Mouse (Mus musculus): ENCODE measurements around the gene Def6. TPM values are rescaled to one million over a fixed set of nuclear protein-coding genes. Genes with fewer than 3 reads are reported as not detected.

Gene Def6
- total RNA-seq, 2 experiments from 2014 or later = 3.2 to 3.3 TPM

GRCm38 (mm10) chr17:28242296-28242695, 34.7 kb downstream of the Def6 start:
- no peak for DNase-seq

GRCm38 (mm10) chr17:28244214-28244613, 36.6 kb downstream of the Def6 start:
- no peak for DNase-seq

GRCm38 (mm10) chr17:28244714-28245113, 37.1 kb downstream of the Def6 start:
- no peak for DNase-seq

GRCm38 (mm10) chr17:28246640-28247039, 39.1 kb downstream of the Def6 start:
- no peak for DNase-seq

- peak; percentile 63 to 86 for DNase-seq
Observed at GRCm38 (mm10) chr17:28247613-28248012, 40.0 kb downstream of the Def6 start.

- DNase-seq = no peak
Observed at GRCm38 (mm10) chr17:28249062-28249461, 41.5 kb downstream of the Def6 start.

- DNase-seq = peak in 1 of 2 experiments; percentile 46
Observed at GRCm38 (mm10) chr17:28251579-28252280, 44.2 kb downstream of the Def6 start.

- peak in 1 of 2 experiments; percentile 50 for DNase-seq
Observed at GRCm38 (mm10) chr17:28252281-28252648, 44.7 kb downstream of the Def6 start.

GRCm38 (mm10) chr17:28253216-28253615, 45.6 kb downstream of the Def6 start:
- DNase-seq = peak; percentile 48 to 80

- no peak for DNase-seq
Observed at GRCm38 (mm10) chr17:28254804-28255203, 47.2 kb downstream of the Def6 start.

GRCm38 (mm10) chr17:28255651-28256050, 48.1 kb downstream of the Def6 start:
- DNase-seq = no peak

GRCm38 (mm10) chr17:28256651-28257328, 49.2 kb downstream of the Def6 start:
- peak; percentile 91 for DNase-seq

- no peak for DNase-seq
Observed at GRCm38 (mm10) chr17:28258325-28258724, 50.7 kb downstream of the Def6 start.

- peak; percentile 39 to 50 for DNase-seq
Observed at GRCm38 (mm10) chr17:28259890-28260542, 52.4 kb downstream of the Def6 start.

- no peak for DNase-seq
Observed at GRCm38 (mm10) chr17:28260543-28260909, 52.9 kb downstream of the Def6 start.

- DNase-seq = peak in 1 of 2 experiments; percentile 40
Observed at GRCm38 (mm10) chr17:28261795-28262194, 54.2 kb downstream of the Def6 start.

GRCm38 (mm10) chr17:28263181-28263894, 55.8 kb downstream of the Def6 start:
- no peak for DNase-seq

- no peak for DNase-seq
Observed at GRCm38 (mm10) chr17:28267251-28267650, 59.7 kb downstream of the Def6 start.

- no peak for DNase-seq
Observed at GRCm38 (mm10) chr17:28270165-28270564, 62.6 kb downstream of the Def6 start.

- peak in 1 of 2 experiments; percentile 50 for DNase-seq
Observed at GRCm38 (mm10) chr17:28271537-28272266, 64.1 kb downstream of the Def6 start.

GRCm38 (mm10) chr17:28272281-28272680, 64.7 kb downstream of the Def6 start:
- no peak for DNase-seq

GRCm38 (mm10) chr17:28272837-28273236, 65.3 kb downstream of the Def6 start:
- no peak for DNase-seq
